Mouse (Mus musculus): ENCODE results near the gene Cd47. TPM values are rescaled to one million over a fixed set of nuclear protein-coding genes. Genes with fewer than 3 reads are reported as not detected.
A peak's percentile ranks its signal among the peaks of the same experiment; 100 is the strongest.
"Not testable (repeated sequence)": the region's sequence is repeated elsewhere in the genome, so short reads cannot be mapped to it uniquely, and the experiment has no call there.

The Cd47 gene
- total RNA-seq, 1 experiment from 2014 or later, result 128 TPM

DNA sequence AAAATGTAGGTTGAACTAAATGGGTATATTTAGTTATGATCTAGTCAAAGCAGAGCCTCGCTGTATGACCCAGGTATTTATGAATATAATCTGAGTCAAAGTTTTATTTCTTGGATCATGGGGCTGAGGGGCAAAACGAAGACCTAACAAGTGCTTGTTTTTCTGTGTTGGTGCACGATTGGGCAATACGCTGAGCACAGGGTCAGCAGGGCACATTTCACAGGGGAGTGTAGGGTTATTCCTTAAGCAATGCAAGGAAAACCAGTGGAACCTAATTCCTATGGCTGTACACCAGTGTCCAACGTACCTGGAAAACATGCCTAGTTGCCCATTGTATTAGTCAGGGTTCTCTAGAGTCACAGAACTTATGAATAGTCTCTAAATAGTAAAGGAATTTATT is 12.6 kb upstream of the Cd47 start:
- no peak for DNase-seq

DNA sequence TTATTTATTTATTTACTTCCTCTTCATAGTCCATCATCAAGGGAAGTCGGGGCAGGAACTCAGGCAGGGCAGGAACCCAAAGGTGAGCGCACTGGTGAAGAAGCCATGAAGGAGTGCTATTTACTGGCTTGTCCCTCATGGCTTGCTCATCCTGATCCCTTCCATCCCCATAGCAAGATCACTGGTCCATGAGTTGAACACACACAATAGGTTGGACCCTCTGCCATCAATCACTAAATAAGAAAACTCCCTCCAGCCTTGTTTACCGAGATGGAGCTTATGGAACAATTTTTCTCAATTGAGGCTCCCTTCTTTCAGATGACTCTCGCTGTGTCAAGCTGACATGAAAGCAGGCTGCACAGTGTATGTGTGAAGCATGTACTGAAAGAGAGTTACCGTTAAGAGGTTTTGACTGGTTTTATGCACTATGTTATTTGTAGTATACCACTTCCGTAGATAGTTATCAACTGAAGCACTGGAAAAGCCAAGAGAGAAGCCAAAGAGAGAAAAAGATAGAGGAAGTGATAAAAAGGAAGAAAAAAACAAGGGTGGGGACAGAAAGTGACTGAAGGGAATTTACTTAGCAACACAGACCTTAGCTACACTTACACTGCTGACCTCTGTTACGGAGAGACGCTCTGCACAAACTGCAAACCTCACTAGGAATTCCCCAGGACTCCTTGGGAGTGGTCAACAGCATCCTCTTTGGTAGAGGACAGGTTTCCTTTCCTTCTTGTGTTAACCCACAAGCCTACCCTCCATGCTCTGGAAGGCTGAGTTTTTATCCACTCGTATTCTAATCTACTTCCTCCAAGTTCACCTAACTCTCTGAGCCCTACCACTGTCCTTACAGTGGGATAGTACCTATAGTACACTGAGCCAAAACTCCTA is 9.5 kb upstream of the Cd47 start:
- no peak for DNase-seq

DNA sequence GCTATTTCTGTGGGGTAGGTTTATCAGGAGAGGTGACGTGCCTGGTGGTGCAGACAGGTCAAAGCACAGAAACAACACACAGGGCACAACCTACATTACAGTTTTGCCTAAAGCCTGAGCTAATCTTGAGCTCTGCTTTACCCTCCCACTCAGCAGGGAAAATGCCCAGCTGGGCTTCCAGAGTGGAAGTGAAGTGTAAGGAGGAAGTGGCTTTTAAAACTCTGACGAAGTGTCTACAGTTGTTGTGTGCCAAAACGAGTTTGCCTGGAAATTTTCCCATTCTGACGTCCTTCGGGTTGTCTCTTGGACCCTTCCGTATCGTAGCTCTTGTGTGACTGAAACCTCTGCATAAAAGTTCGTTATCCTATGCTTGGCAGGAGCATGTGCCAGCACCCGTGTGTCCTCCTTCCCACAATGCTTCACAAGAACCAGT is 7.9 kb upstream of the Cd47 start:
- peak; percentile 27 for DNase-seq

DNA sequence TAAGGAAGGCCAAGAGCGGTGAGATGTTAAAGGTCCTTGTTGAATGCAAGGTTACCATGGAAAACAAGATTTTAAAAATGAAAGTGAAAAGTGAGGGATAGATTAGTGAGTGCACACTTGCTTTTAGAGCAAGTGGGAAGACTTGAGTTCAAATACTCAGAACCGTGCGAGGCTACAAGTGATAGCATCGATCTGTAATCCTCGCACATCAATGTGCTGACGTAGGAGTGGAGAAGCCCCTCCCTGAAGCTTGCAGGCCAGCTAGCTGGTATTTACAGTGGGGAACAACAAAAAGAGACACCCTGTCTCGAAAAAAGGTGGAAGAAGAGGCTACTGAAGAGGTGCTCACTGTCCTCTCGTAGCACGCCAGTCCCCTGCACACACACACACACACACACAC is 6.7 kb upstream of the Cd47 start:
- DNase-seq, result no peak

DNA sequence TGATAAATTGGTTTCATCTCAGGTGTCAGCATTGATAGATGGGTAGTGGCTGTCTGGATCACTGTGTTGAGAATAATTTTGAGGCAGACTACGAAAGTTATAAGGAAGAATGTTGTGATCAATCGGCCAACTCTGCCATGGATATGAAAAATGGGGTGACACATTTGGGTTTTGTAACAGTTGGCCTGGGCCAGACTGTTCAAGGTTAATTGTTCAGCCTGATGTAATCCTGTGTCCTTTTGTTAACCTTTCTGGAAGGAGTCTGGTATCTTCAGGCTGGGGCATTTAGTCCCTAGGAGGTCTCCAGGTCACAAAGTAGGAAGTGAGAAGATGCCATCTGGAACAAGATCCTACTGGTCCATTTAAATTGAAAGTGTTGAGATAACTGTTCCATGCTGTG is 4.1 kb upstream of the Cd47 start:
- peak; percentile 24 for DNase-seq

DNA sequence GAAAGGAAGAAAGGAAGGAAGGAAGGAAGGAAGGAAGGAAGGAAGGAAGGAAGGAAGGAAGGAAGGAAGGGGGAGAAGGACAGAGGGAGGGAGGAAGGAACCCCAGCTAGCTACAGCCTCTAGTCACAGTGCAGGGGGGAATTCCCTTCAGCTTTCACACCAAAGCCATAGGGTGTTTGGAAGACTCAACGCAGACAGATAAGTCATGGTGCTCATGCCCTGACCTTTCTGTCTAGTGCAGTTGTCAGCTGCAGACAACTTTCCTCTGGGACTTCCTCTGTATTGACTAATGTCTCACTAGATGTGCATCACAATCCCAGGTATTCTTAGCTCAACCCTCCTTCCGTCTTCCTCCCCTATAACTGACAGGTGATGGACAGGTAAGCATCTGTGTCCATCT is 3.4 kb upstream of the Cd47 start:
- no peak for DNase-seq

DNA sequence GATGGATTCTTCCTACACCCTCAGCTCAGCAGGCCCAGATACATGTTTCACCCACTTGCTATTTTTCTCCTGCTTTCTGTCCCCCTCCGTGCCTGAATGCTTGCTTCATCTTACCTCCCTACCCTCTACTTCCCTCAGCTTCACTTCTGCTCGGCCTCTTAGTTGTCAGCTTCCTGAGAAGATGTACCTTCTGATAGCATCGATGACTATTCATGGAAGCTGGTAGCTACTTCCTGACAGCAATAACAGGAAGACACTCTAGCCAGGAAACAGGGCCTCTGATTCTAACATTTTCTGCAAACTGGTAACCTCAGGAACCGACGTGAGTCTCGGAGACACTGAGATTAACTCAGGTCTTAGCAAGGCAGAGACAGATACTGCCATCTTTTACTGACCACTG is 1.5 kb upstream of the Cd47 start:
- DNase-seq, result peak; percentile 6

DNA sequence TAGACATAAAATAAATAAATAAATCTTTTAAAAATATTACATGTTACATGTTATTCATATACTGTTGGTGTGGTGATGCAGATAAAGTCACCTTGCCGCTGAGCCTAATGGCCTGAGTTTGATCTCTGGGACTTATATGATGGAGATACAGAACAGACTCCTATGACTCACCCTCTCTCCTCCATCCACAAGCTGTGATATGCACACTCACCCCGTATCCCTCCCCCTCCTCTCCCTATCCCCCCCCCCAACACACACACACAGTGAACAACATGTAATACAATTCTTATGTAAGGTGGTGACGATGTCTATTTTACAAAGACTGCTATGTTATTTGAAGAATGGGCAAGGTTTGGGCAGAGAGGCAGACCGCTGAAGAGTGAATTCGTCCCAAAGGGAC is 663 bp downstream of the Cd47 start:
- DNase-seq, result no peak

DNA sequence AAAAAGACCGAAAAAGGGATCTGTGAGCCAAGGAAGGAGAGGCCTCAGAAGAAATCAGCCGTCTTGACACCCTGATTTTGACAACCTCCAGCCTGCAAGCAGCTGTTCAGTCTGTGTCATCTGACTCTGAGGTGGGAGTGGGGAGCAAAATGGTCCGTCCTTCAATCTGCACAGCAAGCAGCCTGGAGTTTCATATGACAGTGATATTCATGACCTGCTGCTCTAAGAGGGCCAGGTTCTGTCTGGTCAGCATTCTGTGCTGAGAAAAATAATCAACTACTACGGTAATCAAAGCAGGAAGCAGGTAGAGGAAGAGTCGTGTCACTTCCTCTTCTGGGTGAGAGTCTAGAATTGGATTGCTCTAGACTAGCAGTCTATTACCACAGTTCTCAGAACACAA is 1.1 kb downstream of the Cd47 start:
- DNase-seq, result no peak

DNA sequence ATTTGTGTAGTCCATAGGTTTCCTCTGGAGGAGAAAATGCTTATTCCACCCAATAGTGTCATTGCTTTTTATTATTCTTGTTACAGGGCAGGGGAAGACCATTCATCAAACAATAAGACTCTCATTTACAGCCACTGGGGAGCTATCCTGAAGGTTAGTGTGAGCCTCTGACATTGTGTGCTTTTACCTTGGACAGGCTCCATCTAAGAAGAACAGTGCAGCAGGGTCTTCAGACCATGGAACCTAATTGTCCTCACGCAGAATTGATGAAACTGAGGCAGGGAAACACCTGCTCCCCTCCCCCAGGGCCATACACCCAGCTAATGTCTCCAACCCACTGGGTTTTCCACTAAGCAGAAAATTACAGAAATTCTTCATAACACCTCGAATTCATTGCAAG is 2.7 kb downstream of the Cd47 start:
- no peak for DNase-seq

DNA sequence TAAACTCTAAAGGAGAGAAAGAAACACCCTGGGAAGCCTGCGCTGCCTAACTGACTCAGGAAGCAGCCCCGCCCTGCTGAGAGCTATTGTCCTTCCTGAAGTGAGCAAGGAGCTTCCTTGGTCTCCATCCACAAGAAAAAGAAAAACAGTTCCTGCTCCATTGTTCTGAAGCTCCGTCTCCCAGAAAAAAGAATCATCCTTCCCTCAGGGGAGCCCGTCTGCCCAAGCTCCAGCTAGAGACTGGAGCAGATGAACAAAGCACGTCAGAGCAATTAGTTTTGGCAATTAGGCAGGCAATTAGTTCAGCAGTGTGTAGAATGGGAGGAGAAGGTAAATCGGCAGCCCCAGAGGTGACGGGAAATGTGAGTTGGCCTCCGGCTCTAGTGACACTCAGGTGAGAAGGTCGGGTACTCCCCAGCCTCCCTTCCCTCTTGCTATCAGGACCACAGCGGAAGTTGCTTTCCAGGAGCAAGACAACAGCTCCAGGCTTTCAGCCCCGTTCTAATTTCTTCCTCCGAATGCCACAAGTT is 3.7 kb downstream of the Cd47 start:
- peak; percentile 23 for DNase-seq

DNA sequence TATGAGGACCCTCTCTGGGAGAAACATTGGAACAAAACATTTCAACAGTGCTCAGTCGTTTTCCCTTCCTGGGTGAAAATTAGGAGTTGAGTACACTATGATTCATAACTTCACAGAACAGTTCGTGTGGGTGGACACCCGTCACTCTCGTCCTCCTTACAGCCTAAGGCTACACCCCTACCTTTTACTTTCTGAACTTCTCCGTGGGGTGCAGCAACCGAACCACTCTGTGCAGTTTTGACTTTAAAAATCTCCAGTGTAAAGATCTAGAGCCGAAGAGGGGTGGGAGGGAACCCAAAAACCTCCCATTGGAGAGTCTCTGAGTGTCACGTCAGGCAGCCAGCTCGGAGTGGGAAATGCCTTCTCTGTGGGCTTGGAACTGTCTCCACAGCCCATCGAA is 6.6 kb downstream of the Cd47 start:
- no peak for DNase-seq

DNA sequence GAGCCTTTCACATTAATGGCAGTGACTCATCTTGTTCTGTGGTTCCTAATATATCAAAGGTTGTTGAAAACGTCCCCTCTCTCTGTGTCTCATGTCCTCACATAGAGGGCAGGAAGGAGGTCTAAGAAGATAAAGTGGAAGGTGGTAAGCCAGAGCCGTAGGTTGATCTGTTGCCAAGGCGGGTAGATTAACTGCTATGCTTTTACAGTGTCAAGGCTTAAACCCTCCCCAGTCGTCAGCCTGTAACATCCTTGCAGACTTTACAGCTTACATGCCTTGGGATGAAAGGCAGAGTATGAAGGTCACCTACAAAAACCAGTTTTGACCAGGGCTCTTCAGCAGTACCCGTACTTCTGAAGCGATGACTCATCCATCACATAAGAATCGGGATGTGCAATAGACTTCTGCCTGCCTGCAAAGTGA is 7.1 kb downstream of the Cd47 start:
- peak; percentile 57 for DNase-seq

DNA sequence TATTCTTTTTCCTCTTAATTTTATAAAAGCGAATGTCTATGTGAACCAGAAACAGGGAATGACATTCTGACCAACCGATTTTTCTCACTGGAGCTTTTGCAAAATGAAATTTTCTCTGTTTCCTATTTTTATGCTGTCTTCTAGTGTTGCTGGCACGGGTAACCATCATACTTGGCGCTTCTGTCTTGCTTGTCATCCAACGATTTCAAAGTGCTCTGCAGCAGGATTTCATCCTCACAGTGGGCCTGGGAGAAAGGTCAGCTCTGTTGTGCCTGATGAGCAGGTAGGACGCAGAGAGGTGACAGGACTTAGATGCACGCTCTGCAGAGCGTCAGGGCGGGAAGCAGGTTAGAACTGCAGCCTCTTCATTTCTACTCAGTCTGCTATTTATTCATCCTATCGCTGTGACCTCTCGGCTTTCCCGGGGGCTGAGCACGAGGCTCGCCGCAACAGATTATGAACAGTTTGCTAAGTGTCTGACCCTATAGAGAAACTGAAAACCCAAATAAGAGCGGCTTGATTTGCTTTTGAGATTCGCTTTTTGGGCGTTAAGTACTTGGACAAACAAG is 7.6 kb downstream of the Cd47 start:
- DNase-seq, result no peak

DNA sequence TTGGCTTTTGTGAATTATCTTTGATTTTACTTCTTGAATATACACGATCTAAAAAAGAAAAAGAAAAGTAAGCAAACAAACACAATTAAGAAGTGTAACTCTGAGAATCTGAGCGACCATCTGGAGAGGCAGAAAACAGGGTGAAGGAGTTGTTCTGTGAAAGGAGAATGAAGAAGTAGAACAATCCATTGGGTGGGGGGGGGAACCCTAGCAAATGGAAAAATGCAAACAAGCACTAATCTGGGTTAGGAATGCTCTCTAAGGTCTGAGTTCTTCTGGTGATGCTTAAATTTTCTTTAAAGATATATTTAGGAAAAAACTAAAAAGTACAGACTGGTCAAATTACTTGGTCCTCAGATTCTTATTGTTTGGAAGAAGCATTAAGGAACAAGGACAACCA is 11.6 kb downstream of the Cd47 start:
- DNase-seq, result no peak

DNA sequence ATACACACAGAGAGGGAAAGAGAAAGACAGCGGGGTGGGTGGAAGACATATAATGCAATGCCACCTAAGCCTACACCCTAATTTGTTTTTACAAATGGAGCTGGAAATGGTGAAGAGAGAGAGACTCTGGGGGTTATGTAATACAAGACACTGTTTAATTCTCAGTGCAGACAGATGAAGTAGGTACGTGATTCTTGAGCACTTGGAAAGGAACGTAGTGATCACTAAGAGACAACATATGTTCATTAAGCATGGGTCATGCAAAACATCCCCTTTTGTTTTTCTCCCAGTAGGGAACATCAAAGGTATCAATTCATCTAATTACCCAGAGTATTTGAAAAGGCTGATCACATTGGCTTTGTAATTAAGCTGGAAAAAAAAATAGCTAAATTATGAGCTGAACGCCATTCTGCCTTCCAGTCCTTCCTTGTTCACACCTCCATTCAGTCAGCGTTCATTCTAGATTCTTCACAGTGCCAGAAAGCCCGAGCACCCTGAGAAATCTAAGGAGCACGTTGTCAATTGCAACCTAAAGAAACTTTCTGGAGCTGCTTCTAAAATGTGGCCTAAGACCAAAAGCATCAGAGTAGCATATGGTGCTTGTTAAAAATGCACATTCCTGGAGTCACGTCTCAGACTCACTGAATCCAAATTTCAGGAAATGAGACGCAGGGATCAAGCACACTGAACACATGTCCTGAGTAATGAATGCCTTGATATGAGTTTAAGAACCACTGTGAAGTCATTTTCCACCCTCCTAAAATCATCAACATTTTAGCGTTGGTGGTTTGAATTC is 12.7 kb downstream of the Cd47 start:
- no peak for DNase-seq

DNA sequence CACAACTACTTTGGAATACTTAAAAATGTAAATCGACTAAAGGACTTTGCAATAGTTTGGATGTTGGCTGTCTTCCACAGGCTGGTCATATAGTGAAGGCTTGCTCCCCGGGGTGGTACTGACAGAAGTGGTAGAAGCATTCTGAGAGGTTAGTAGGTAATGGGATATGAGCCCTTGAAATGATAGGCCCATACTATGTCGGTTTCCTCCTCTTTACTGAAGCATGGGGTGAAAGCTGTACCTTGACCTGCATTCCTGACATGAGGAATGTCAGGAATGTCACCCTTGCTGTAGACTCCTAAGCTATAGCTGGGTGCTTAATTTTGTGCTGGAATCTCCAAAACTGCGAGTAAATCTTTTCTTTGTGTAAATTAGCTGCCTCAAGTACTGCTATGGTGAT is 14.1 kb downstream of the Cd47 start:
- DNase-seq, result no peak

DNA sequence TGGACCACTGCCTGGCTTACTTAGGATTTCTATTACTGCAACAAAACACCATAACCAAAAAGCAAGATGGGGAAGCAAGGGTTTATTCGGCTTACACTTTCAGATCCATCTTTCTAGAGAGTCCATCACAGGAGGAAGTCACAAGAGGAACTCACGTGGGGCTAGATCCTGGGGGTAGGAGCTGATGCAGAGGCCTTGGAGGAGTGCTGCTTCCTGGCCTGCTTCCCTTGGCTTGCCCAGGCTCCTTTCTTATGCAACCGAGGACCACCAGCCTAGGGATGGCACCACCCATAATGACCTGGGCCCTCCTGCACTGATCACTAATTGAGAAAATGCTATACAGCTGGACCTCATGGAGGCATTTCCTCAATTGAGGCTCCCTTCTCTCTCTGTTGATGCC is 16.6 kb downstream of the Cd47 start:
- DNase-seq, result no peak

DNA sequence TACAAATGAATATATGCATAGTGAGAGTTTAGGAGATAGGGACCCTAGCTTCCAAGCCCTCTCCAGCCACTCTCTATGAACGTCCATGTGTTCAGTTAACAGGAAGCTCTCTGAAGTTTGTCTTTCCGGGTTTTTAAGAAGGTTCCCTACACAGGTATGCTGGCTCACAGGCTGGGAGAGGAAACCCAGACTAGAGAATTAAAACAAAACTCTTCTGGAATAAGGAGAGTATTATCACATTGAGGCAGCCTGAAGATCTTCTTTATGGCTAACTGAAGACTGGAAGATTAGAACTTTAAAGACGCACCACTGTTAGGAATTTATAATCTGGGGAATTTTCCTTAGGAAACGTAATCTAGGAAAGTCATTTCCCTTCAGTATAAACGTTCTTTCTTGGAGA is 17.8 kb downstream of the Cd47 start:
- DNase-seq, result no peak

DNA sequence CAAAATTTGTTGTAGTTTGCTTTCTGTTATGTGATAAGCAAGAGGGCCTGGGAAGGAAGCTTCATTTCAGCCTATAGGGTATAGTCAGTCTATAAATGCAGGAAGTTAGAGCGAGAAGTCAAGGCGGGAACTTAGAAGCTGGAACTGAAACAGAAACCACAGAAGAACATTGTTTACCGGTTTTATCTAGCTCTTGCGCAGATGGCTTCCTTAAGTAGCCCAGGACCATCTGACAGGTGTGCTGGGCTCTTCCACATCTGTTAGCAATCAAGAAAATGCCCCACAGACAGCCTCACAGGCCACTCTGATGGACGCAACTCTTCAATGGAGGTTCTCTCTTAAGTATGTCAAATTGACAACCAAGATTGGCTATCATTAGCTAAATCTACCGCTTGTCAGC is 18.3 kb downstream of the Cd47 start:
- DNase-seq, result no peak

DNA sequence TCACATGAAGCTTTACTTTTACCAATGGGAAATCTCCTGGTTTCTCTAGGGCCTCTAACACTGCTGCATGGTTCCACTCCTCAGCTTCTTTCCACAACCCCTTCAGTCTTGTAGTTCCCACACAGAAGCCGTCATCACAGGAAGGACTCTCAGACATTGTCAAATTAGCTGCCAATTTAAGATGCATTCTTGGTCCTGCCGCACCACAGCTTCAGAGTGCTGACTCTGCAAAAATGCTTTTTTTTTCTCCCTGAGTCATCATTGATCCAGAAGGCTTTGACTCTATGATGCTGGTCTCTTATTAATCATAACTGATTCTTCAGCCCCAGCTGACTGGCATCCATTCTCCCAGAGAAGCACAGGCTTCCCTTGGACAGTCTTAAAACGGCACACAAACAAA is 19.2 kb downstream of the Cd47 start:
- DNase-seq, result no peak

DNA sequence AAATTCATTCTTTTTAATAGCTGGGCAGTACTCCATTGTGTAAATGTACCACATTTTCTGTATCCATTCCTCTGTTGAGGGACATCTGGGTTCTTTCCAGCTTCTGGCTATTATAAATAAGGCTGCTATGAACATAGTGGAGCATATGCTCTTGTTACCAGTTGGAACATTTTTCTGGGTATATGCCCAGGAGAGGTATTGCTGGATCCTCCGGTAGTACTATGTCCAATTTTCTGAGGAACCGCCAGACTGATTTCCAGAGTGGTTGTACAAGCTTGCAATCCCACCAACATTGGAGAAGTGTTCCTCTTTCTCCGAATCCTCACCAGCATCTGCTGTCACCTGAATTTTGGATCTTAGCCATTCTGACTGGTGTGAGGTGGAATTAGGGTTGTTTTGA is 30.6 kb downstream of the Cd47 start:
- not testable (repeated sequence) for DNase-seq

DNA sequence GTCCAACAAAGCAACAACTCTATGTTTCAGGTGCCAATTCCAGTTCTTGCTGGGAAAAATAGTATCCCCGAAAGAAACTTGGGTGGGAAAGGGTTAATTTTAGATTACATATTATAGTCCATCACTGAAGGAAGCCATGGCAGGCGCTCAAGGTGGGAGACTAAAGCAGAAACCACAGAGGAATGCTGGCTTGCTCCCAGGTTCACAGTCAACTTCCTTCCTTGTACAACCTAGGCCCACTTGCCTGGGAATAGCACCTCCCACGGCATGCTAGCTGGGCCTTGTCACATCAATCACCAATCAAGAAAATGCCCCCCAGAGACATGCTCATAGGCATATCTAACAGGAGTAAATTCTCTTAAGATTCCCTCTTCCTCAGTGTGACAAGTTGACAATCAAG is 32.0 kb downstream of the Cd47 start:
- DNase-seq, result no peak

All from adrenal gland, postnatal 14 days (tissue).